In genomic region chr1:150050256-150050655, GRCm38 (mm10) we compare ENCODE assay signal across 19 mouse cellular contexts. TPM values are rescaled to one million over a fixed set of nuclear protein-coding genes. Genes with fewer than 3 reads are reported as not detected.
A peak's percentile ranks its signal among the peaks of the same experiment; 100 is the strongest.
DNase-seq lines count a peak whose midpoint lies in the region; ATAC-seq and TF ChIP-seq lines count a peak whose summit lies in the region.
"Had no signal": no experiment of that assay in that cellular context is flagged by ENCODE, and none has a peak within 500 bp of the region (broad histone marks: within the 10 kb centered on the region; RNA-seq: fewer than 3 reads in every experiment).

No protein-coding gene starts in this region.

- H3K36me3 ChIP-seq in CH12.LX (replicated peaks in 1 of 2; ENCODE audit: control insufficient read depth in 1 of 2, insufficient read depth in 1 of 2, low read length in 1 of 2): no peaks in the 10 kb centered on the region
- H3K36me3 ChIP-seq in forebrain, embryonic 12.5 days (replicated peaks): no peaks in the 10 kb centered on the region
- H3K36me3 ChIP-seq: G1E had no signal

- H3K4me2 ChIP-seq in CH12.LX (ENCODE audit: insufficient read depth, low read depth, poor library complexity, severe bottlenecking): no peak overlapping the region
- H3K4me2 ChIP-seq in forebrain, embryonic 12.5 days: no peak overlapping the region

- WGBS in forebrain, embryonic 12.5 days: 70% methylated on average over 1 of the region's 1 CpGs

- dilution Hi-C loops in CH12.LX (cut with MboI; ENCODE audit: extremely low pct_ligation_motif_present, extremely low pct_unique_long_range_greater_than_20kb, low sequenced_read_pairs): no loop called here

- no peak for TF ChIP-seq RAD21 in CH12.LX (IDR thresholded peaks at IDR 0.05; ENCODE audit: low read depth, low read length)

- no peaks in the 10 kb centered on the region for H3K79me2 ChIP-seq in CH12.LX (replicated peaks; ENCODE audit: control insufficient read depth, extremely low read depth, insufficient read depth, poor library complexity, severe bottlenecking)

- no peak overlapping the region for H3K4me3 ChIP-seq in CH12.LX (replicated peaks in 1 of 3; ENCODE audit: low read depth in 2 of 3, low read length in 2 of 3, poor library complexity in 1 of 3)
- H3K4me3 ChIP-seq in forebrain, embryonic 12.5 days (replicated peaks): no peak overlapping the region

- H3K27ac ChIP-seq in CH12.LX (ENCODE audit: insufficient read depth, low read depth): no peak overlapping the region
- no peak overlapping the region for H3K27ac ChIP-seq in forebrain, embryonic 12.5 days

- no peaks in the 10 kb centered on the region for H3K9me3 ChIP-seq in CH12.LX (replicated peaks; ENCODE audit: low read length)
- H3K9me3 ChIP-seq in forebrain, embryonic 12.5 days: no peaks in the 10 kb centered on the region

- no peak for ATAC-seq in forebrain, embryonic 12.5 days (ENCODE audit: low FRiP score)
- ATAC-seq: activated CD4-positive, CD25-positive, alpha-beta regulatory T cell, adult 4 months; CD4-positive, CD25-positive, alpha-beta regulatory T cell, adult 4 months; Patski had no signal

- TF ChIP-seq EP300 in CH12.LX (IDR thresholded peaks at IDR 0.05; ENCODE audit: low read length): peak; percentile 76; the same call in 1 of the 2 replicates

- in situ Hi-C loops in CH12.LX (cut with MboI; ENCODE audit: low pct_ligation_motif_present, low pct_unique_long_range_greater_than_20kb, low sequenced_read_pairs): no loop called here

- H3K4me1 ChIP-seq in CH12.LX (ENCODE audit: control insufficient read depth in 1 of 2, insufficient read depth in 2 of 2): peaks cover 4 to 11% of the 10 kb centered on the region in 2 experiments; a peak in 3 of 4 replicates
- no peaks in the 10 kb centered on the region for H3K4me1 ChIP-seq in forebrain, embryonic 12.5 days

- H3K27me3 ChIP-seq in CH12.LX (replicated peaks): no peaks in the 10 kb centered on the region
- H3K27me3 ChIP-seq in forebrain, embryonic 12.5 days: no peaks in the 10 kb centered on the region
- H3K27me3 ChIP-seq: Patski had no signal

- no peak overlapping the region for H3K9ac ChIP-seq in CH12.LX (ENCODE audit: insufficient read depth, low read depth)
- H3K9ac ChIP-seq in forebrain, embryonic 12.5 days: no peak overlapping the region

- TF ChIP-seq CTCF in CH12.LX (conservative IDR thresholded peaks at IDR 0.05 in 1 of 2, IDR thresholded peaks at IDR 0.05 in 1 of 2; ENCODE audit: low read depth in 2 of 2, low read length in 2 of 2): no peak

- peak; percentile 7 for DNase-seq in CH12.LX (ENCODE audit: extremely low read depth)
- DNase-seq: adrenal gland, adult 2 months; adrenal gland, adult 8-10 months; adrenal gland, postnatal 10 days; adrenal gland, postnatal 14 days; adrenal gland, postnatal 25 days; adrenal gland, postnatal 36 days; B cell, adult 2 months; cerebellum, adult 11 months; cerebellum, adult 11-12 months; cerebellum, adult 18-20 months; cerebellum, adult 2 months; cerebellum, adult 8-10 months had no signal

- no peak for TF ChIP-seq POLR2A in CH12.LX (IDR thresholded peaks at IDR 0.05; ENCODE audit: low read depth, low read length)

TF ChIP-seq in CH12.LX, 34 proteins besides CTCF, POLR2A, EP300 and RAD21:
- TF ChIP-seq ZNF384 (IDR thresholded peaks at IDR 0.05; ENCODE audit: low read depth, low read length): peak; percentile 76
- peak; percentile 79 for TF ChIP-seq JUN (IDR thresholded peaks at IDR 0.05; ENCODE audit: insufficient read depth, low read depth, low read length)
- no peak for TF ChIP-seq TBP (conservative IDR thresholded peaks at IDR 0.05; ENCODE audit: low read depth, low read length)
- TF ChIP-seq IRF4 (IDR thresholded peaks at IDR 0.05; ENCODE audit: low read depth, low read length): peak; percentile 92
- no peak for TF ChIP-seq UBTF (IDR thresholded peaks at IDR 0.05; ENCODE audit: low read depth, low read length)
- TF ChIP-seq TCF12 (IDR thresholded peaks at IDR 0.05; ENCODE audit: low read depth, low read length): no peak
- TF ChIP-seq NRF1 (IDR thresholded peaks at IDR 0.05; ENCODE audit: low read depth, low read length): no peak
- TF ChIP-seq ELF1 (IDR thresholded peaks at IDR 0.05; ENCODE audit: low read depth, low read length): no peak
- no peak for TF ChIP-seq USF2 (conservative IDR thresholded peaks at IDR 0.05; ENCODE audit: low read depth, low read length)
- TF ChIP-seq POLR2AphosphoS2 (IDR thresholded peaks at IDR 0.05; ENCODE audit: low read depth, low read length): no peak
- peak; percentile 97 for TF ChIP-seq MEF2A (IDR thresholded peaks at IDR 0.05; ENCODE audit: borderline replicate concordance, low read depth, low read length)
- no peak for TF ChIP-seq CHD2 (IDR thresholded peaks at IDR 0.05; ENCODE audit: low read length)
- no peak for TF ChIP-seq SIN3A (IDR thresholded peaks at IDR 0.05; ENCODE audit: low read length)
- TF ChIP-seq BHLHE40 (IDR thresholded peaks at IDR 0.05; ENCODE audit: low read depth, low read length): 0 out of 2 replicates have a peak, but pooled peaks have one; percentile 4
- TF ChIP-seq CHD1 (IDR thresholded peaks at IDR 0.05; ENCODE audit: low read depth, low read length): no peak
- no peak; the same call in 1 of the 2 replicates for TF ChIP-seq ETS1 (conservative IDR thresholded peaks at IDR 0.05; ENCODE audit: low read depth, low read length)
- 0 out of 2 replicates have a peak, but pooled peaks have one; percentile 53 for TF ChIP-seq MAFK (IDR thresholded peaks at IDR 0.05; ENCODE audit: insufficient replicate concordance, low read length)
- no peak for TF ChIP-seq PAX5 (IDR thresholded peaks at IDR 0.05; ENCODE audit: low read length)
- TF ChIP-seq E2F4 (IDR thresholded peaks at IDR 0.05; ENCODE audit: insufficient replicate concordance, low read depth, low read length): no peak
- no peak for TF ChIP-seq GABPA (IDR thresholded peaks at IDR 0.05; ENCODE audit: insufficient replicate concordance, low read depth, low read length)
- TF ChIP-seq KAT2A (IDR thresholded peaks at IDR 0.05; ENCODE audit: insufficient replicate concordance, low read length): no peak
- no peak for TF ChIP-seq MAX (IDR thresholded peaks at IDR 0.05; ENCODE audit: low read length)
- TF ChIP-seq JUND (conservative IDR thresholded peaks at IDR 0.05; ENCODE audit: low read depth, low read length): peak; percentile 92
- no peak for TF ChIP-seq ZC3H11A (IDR thresholded peaks at IDR 0.05; ENCODE audit: low read depth, low read length)
- TF ChIP-seq SMC3 (IDR thresholded peaks at IDR 0.05; ENCODE audit: low read depth, low read length): no peak
- no peak for TF ChIP-seq ZKSCAN1 (IDR thresholded peaks at IDR 0.05; ENCODE audit: borderline replicate concordance, low read depth, low read length)

RNA-seq across cellular contexts. Expression of gene Ptgs2, which starts 49.6 kb away (rescaled TPM):
- 0.13 and 0.30 TPM in 2 replicates for total RNA-seq in CH12.LX (2012; rRNA removed)
- total RNA-seq in CH12.LX (2014; rRNA removed): 0.34 TPM in 2 replicates
- polyA plus RNA-seq in CH12.LX (2012; ENCODE audit: insufficient read length, low read depth): 0.07 and 0.09 TPM in 2 replicates
- polyA plus RNA-seq in forebrain, embryonic 12.5 days (2016; fragmentation: Nextera tagmentation; extraction: Ambion mirVana): 0.05 and 0.06 TPM in 2 replicates
- total RNA-seq: G1E, MEL had no signal
- polyA plus RNA-seq: activated CD4-positive, CD25-positive, alpha-beta regulatory T cell, adult 4 months; CD4-positive, CD25-positive, alpha-beta regulatory T cell, adult 4 months; G1E had no signal
